Mouse (Mus musculus) cortical plate, adult 2 months (tissue): ENCODE measurements around the gene Clic4. TPM values are rescaled to one million over a fixed set of nuclear protein-coding genes. Genes with fewer than 3 reads are reported as not detected.

Experiments used
- H3K27ac ChIP-seq: fragments of 200-500 bp; 2 replicates; pipeline ENCODE4 v1.5.1; 2012; ENCODE audit warnings: low read length, control low read depth, inconsistent platforms; ENCODE audit not compliant: insufficient read depth
- H3K4me1 ChIP-seq: fragments of 200-500 bp; 2 replicates; pipeline ENCODE4 v1.6.1; 2011; ENCODE audit warnings: low read length; ENCODE audit not compliant: control insufficient read depth, insufficient read depth
- H3K4me3 ChIP-seq: fragments of 200-500 bp; 2 replicates; pipeline ENCODE4 v1.5.1; 2011; ENCODE audit warnings: mild to moderate bottlenecking, low read length, control low read depth; ENCODE audit not compliant: insufficient read depth
- CTCF ChIP-seq: fragments of 200-500 bp; IDR thresholded peaks from 2 replicates; pipeline ENCODE4 v1.5.1; 2011; ENCODE audit warnings: mild to moderate bottlenecking, control low read depth, low read length; ENCODE audit not compliant: insufficient read depth; ENCODE audit errors: extremely low read depth
- POLR2A ChIP-seq: fragments of 200-500 bp; IDR thresholded peaks from 2 replicates; pipeline ENCODE4 v1.6.1; 2011; ENCODE audit warnings: mild to moderate bottlenecking, low read length, control low read depth; ENCODE audit not compliant: insufficient read depth; ENCODE audit errors: extremely low read depth
- polyA plus RNA-seq: library from polyadenylated mRNA; depleted of rRNA; stranded (reverse); fragments of >200 nt; gene quantifications from 2 replicates; pipeline ENCODE4 v1.2.3, GENCODE M21; 2012

Clic4 gene
- polyA plus RNA-seq, 1 experiment = 65.8 TPM

- Histone ChIP-seq H3K4me1 (no peaks in the 10 kb centered on the region), H3K4me3 (no peak overlapping the region), H3K27ac (no peak overlapping the region)
- TF ChIP-seq CTCF = no peak
These were observed 24.5 kb upstream of the Clic4 start for GRCm38 (mm10) chr4:135297146-135297545.

GRCm38 (mm10) chr4:135296565-135296964 lies 24.0 kb upstream of the Clic4 start:
- Histone ChIP-seq H3K4me3 (no peak overlapping the region), H3K4me1 (no peaks in the 10 kb centered on the region), H3K27ac (no peak overlapping the region)
- TF ChIP-seq POLR2A (no peak), CTCF (no peak)

GRCm38 (mm10) chr4:135293813-135294212 lies 21.2 kb upstream of the Clic4 start:
- TF ChIP-seq CTCF (no peak), POLR2A (no peak)
- Histone ChIP-seq H3K4me3 (no peak overlapping the region), H3K4me1 (no peaks in the 10 kb centered on the region), H3K27ac (no peak overlapping the region)

GRCm38 (mm10) chr4:135292477-135293089 lies 20.0 kb upstream of the Clic4 start:
- TF ChIP-seq POLR2A = no peak
- TF ChIP-seq CTCF = no peak
- Histone ChIP-seq H3K4me3 (no peak overlapping the region), H3K4me1 (no peaks in the 10 kb centered on the region), H3K27ac (no peak overlapping the region)

GRCm38 (mm10) chr4:135291841-135292240 lies 19.2 kb upstream of the Clic4 start:
- no peak overlapping the region for H3K4me3 ChIP-seq
- H3K27ac ChIP-seq = no peak overlapping the region
- H3K4me1 ChIP-seq = no peaks in the 10 kb centered on the region
- TF ChIP-seq CTCF (no peak), POLR2A (no peak)

- TF ChIP-seq POLR2A (no peak), CTCF (no peak)
- no peak overlapping the region for H3K27ac ChIP-seq
- H3K4me3 ChIP-seq = no peak overlapping the region
- no peaks in the 10 kb centered on the region for H3K4me1 ChIP-seq
These were observed 18.6 kb upstream of the Clic4 start for GRCm38 (mm10) chr4:135291199-135291598.

- no peak for TF ChIP-seq CTCF
- TF ChIP-seq POLR2A = no peak
- no peak overlapping the region for H3K4me3 ChIP-seq
- no peak overlapping the region for H3K27ac ChIP-seq
- H3K4me1 ChIP-seq = no peaks in the 10 kb centered on the region
These were observed 15.4 kb upstream of the Clic4 start for GRCm38 (mm10) chr4:135287975-135288374.

- H3K4me3 ChIP-seq = no peak overlapping the region
- H3K27ac ChIP-seq = peak overlapping the region; percentile 74; the same call in 1 of the 2 replicates
- TF ChIP-seq POLR2A (no peak), CTCF (no peak)
- no peaks in the 10 kb centered on the region for H3K4me1 ChIP-seq
These were observed 14.3 kb upstream of the Clic4 start for GRCm38 (mm10) chr4:135286833-135287395.

DNA sequence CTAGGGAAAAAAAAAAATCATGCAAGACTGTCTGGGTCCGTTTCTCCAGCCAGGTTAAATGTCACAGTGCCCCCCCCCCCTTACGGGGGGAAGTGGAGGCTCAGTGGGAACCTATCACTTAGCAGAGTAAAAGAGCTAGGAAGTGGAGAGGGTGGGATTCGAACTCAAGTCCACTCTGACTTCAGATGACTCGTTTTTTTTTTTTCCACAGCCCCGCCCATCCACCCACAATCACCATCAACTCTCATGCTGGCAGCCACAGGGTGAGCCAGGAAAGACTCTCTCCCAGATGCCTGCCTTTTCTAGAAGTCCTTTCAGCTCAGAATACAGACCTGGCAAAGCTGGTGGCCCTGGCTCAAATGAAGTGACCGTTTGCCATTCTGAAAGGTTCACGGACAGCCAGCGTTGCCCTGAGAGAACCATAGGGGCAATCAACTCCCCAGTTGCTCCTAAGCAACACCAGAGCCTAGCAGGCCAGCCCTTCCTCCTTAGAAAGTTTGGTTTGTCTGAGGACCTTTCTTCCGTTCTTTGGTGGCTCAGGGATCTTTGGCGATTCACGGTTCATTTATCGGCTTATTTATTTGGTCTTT lies 13.5 kb upstream of the Clic4 start:
- TF ChIP-seq POLR2A = no peak
- TF ChIP-seq CTCF = no peak

DNA sequence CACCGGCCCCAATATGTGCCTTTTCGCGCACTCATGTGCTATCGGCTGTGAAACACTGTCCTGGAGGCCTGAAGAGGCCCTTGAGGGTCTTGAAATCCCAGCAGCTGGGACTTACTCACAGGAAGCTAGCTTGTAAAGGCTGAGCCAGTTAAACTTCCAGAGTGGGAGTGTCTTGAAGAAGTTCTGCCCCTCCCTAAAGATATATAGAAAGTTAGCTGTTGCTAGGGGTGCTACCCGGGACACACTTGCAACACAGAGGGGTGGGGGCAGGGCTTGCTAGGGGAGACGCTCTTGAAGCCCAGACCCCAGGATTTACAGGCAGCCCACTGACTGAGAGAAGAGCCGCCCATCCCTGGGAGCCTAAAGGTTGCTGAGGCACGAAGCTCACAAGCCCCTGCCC lies 12.8 kb upstream of the Clic4 start:
- Histone ChIP-seq H3K4me3 (no peak overlapping the region), H3K27ac (no peak overlapping the region), H3K4me1 (no peaks in the 10 kb centered on the region)
- TF ChIP-seq CTCF (no peak), POLR2A (no peak)

More for the DNA sequence above, 13.5 kb upstream of the Clic4 start:
- Histone ChIP-seq H3K4me3 (no peak overlapping the region), H3K27ac (peak overlapping the region; percentile 74; the same call in 1 of the 2 replicates), H3K4me1 (no peaks in the 10 kb centered on the region)
